Mouse (Mus musculus): ENCODE measurements around the gene Kcnk5. TPM values are rescaled to one million over a fixed set of nuclear protein-coding genes. Genes with fewer than 3 reads are reported as not detected.

Kcnk5 gene
- total and polyA plus RNA-seq, 2 experiments from 2014 or later, result 0.84 to 1.0 TPM

DNA sequence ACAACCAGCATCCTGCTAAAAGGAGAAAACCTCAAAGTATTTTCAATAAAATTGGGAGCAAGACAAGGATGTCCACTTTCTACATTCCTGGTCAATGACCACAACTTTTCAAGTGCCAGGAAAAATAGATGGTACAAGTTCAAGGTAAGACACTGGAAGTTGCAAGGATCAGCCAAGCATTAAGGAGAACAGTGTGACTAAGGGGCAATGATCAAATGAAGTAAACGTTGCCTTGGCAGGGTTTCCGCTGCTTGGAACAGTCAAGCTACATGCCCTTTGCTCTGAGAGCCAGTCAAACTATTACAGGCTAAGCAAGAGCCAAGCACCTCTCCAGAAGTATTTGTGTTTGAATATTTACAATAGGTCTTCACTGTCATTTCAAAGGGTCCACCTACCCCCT lies 8.1 kb upstream of the Kcnk5 start:
- DNase-seq (ENCODE audit: low spot score), result no peak
- Histone ChIP-seq H3K9ac (replicated peaks; ENCODE audit: low read length) (no peak overlapping the region), H3K4me2 (ENCODE audit: low read depth, low read length) (no peak overlapping the region), H3K36me3 (ENCODE audit: insufficient read depth, low read length) (no peaks in the 10 kb centered on the region), H3K27me3 (ENCODE audit: insufficient read depth, low read length) (no peaks in the 10 kb centered on the region), H3K4me3 (ENCODE audit: low read length) (no peak overlapping the region), H3K9me3 (ENCODE audit: low read length) (no peaks in the 10 kb centered on the region), H3K4me1 (ENCODE audit: insufficient read depth, low read length) (no peaks in the 10 kb centered on the region), H3K27ac (no peak overlapping the region)
- no peak for TF ChIP-seq CTCF (IDR thresholded peaks at IDR 0.05; ENCODE audit: low read depth)
- ATAC-seq, result no peak
- 78% methylated on average over 2 of the region's 2 CpGs for WGBS

DNA sequence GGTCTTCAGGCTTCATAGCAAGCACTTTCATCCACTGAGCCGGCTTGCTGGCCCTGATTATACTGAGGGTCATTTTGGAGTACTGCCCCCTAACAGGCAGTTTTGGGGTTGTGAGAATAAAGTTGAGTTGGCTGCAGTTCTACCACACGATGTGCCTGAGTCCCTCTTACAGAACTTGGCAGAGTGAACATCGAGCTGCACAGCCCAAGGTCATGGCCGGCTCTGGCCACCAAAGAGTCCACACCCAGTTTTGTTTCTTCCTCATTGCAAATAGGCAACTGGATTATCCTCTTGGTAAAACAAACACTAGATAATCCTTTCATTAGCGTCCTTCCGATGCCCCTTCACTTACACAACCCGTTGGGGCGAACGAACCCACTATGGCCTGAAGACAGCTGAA lies 3.8 kb upstream of the Kcnk5 start:
- Histone ChIP-seq H3K4me1 (ENCODE audit: insufficient read depth, low read length) (peaks cover 9% of the 10 kb centered on the region; the same call in 1 of the 2 replicates), H3K27ac (no peak overlapping the region), H3K9ac (replicated peaks; ENCODE audit: low read length) (no peak overlapping the region), H3K4me3 (ENCODE audit: low read length) (no peak overlapping the region), H3K36me3 (ENCODE audit: insufficient read depth, low read length) (no peaks in the 10 kb centered on the region), H3K4me2 (ENCODE audit: low read depth, low read length) (no peak overlapping the region), H3K9me3 (ENCODE audit: low read length) (no peaks in the 10 kb centered on the region), H3K27me3 (ENCODE audit: insufficient read depth, low read length) (peaks cover 3% of the 10 kb centered on the region)
- no peak for TF ChIP-seq CTCF (IDR thresholded peaks at IDR 0.05; ENCODE audit: low read depth)
- DNase-seq (ENCODE audit: low spot score) (no peak), ATAC-seq (no peak)
- WGBS, result 82% methylated on average over 9 of the region's 9 CpGs

DNA sequence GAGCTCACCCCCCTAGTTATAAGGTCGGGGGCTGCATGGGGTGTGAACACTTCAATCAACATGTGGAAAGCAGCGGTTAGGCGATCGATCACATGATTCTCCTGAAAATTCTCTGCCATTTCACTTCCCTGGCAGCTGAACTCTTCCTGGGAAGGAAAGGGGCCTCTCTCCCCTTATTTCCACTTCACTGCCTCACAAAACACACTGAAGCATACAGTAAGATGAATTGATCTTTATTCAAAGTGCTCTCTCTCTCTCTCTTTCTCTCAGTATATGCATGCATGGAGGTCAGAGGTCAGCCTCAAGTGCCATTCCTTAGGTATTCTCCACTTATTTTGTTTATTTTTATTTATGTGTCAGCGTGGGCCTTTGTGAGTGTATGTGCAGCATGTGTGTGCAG lies 2.1 kb upstream of the Kcnk5 start:
- H3K27ac ChIP-seq, result no peak overlapping the region
- H3K4me2 ChIP-seq (ENCODE audit: low read depth, low read length), result no peak overlapping the region
- TF ChIP-seq CTCF (IDR thresholded peaks at IDR 0.05; ENCODE audit: low read depth), result no peak
- H3K36me3 ChIP-seq (ENCODE audit: insufficient read depth, low read length), result no peaks in the 10 kb centered on the region
- no peak overlapping the region for H3K4me3 ChIP-seq (ENCODE audit: low read length)
- H3K27me3 ChIP-seq (ENCODE audit: insufficient read depth, low read length), result peaks cover 6% of the 10 kb centered on the region
- ATAC-seq (no peak), DNase-seq (ENCODE audit: low spot score) (no peak)
- peaks cover 9% of the 10 kb centered on the region; the same call in 1 of the 2 replicates for H3K4me1 ChIP-seq (ENCODE audit: insufficient read depth, low read length)
- H3K9me3 ChIP-seq (ENCODE audit: low read length), result no peaks in the 10 kb centered on the region
- 36% methylated on average over 5 of the region's 5 CpGs for WGBS
- H3K9ac ChIP-seq (replicated peaks; ENCODE audit: low read length), result no peak overlapping the region

DNA sequence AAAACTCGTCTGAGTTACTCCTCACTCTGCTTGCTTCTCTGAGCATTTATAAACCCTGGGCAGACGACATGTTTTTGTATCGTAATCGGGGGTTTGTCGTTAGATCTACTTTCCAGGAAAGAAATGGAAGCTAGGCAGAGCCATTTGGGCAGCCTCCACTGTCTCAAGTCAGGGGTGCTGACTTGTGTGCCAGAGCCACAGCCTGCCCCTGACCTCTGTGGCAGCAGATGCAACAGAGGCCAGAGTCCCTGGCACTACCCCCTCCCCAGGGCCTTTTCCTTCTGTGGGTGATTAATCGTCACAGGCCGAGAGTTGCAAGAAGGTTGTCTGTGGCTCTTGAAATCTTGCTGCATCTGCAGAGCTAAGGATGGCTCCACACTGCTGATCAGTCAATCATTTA lies 987 bp upstream of the Kcnk5 start:
- no peak overlapping the region for H3K4me2 ChIP-seq (ENCODE audit: low read depth, low read length)
- peaks cover 6% of the 10 kb centered on the region for H3K27me3 ChIP-seq (ENCODE audit: insufficient read depth, low read length)
- H3K4me3 ChIP-seq (ENCODE audit: low read length), result no peak overlapping the region
- H3K36me3 ChIP-seq (ENCODE audit: insufficient read depth, low read length), result no peaks in the 10 kb centered on the region
- H3K4me1 ChIP-seq (ENCODE audit: insufficient read depth, low read length), result peaks cover 9% of the 10 kb centered on the region; the same call in 1 of the 2 replicates
- DNase-seq (ENCODE audit: low spot score) (no peak), ATAC-seq (no peak)
- H3K9ac ChIP-seq (replicated peaks; ENCODE audit: low read length), result no peak overlapping the region
- TF ChIP-seq CTCF (IDR thresholded peaks at IDR 0.05; ENCODE audit: low read depth), result no peak
- no peak overlapping the region for H3K27ac ChIP-seq
- WGBS, result 68% methylated on average over 7 of the region's 7 CpGs
- no peaks in the 10 kb centered on the region for H3K9me3 ChIP-seq (ENCODE audit: low read length)

DNA sequence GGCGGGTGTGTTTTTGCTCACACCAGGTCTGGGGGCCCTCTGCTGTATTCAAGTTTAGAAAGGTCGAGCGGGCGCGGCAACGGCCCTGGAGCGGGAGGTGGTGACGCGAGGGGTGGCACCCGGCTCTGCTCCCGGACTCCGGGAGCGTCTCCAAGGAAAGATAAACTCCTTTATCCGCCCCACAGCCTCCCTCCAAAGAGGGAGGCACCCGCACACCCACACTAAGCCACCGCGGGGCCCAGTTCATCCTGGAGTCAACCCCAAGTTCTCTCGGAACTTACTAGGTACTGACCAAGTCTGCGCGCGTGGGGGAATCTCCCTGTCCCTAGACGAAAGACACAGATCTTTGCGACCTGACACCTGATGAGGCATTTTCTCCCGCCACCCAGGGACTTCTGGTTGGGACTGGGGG lies 852 bp downstream of the Kcnk5 start:
- peak overlapping the region; percentile 94 for H3K4me2 ChIP-seq (ENCODE audit: low read depth, low read length)
- H3K9me3 ChIP-seq (ENCODE audit: low read length), result no peaks in the 10 kb centered on the region
- no peaks in the 10 kb centered on the region for H3K36me3 ChIP-seq (ENCODE audit: insufficient read depth, low read length)
- no peak overlapping the region for H3K9ac ChIP-seq (replicated peaks; ENCODE audit: low read length)
- peaks cover 6% of the 10 kb centered on the region for H3K27me3 ChIP-seq (ENCODE audit: insufficient read depth, low read length)
- DNase-seq (ENCODE audit: low spot score), result no peak
- ATAC-seq, result no peak
- H3K4me3 ChIP-seq (ENCODE audit: low read length), result peak overlapping the region; percentile 56
- under 1% methylated on average over 24 of the region's 24 CpGs for WGBS
- no peak for TF ChIP-seq CTCF (IDR thresholded peaks at IDR 0.05; ENCODE audit: low read depth)
- H3K27ac ChIP-seq, result no peak overlapping the region
- peaks cover 9% of the 10 kb centered on the region; the same call in 1 of the 2 replicates for H3K4me1 ChIP-seq (ENCODE audit: insufficient read depth, low read length)

DNA sequence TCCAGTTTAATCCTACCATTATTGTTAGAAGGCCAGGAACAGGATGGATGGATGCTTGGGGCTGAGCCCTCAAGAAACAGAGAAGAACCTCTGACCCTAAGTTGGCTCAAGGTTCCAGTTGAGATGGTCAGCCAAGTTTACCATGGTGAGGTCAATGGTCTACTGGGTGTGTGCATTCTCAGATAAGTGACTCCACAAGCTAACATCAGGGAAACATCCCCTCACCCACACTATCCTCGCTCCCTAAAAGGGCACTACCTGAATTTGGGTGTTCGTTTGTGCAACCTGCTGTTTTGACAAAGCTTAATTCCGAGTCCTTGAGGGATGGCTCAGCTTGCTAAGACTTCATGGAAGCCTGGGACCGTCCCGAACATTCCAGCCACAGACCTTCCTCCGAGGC lies 1.3 kb downstream of the Kcnk5 start:
- ATAC-seq (no peak), DNase-seq (ENCODE audit: low spot score) (no peak)
- peak overlapping the region; percentile 94 for H3K4me2 ChIP-seq (ENCODE audit: low read depth, low read length)
- 9% methylated on average over 6 of the region's 6 CpGs for WGBS
- H3K36me3 ChIP-seq (ENCODE audit: insufficient read depth, low read length), result no peaks in the 10 kb centered on the region
- H3K9ac ChIP-seq (replicated peaks; ENCODE audit: low read length), result no peak overlapping the region
- peaks cover 9% of the 10 kb centered on the region; the same call in 1 of the 2 replicates for H3K4me1 ChIP-seq (ENCODE audit: insufficient read depth, low read length)
- TF ChIP-seq CTCF (IDR thresholded peaks at IDR 0.05; ENCODE audit: low read depth), result no peak
- no peaks in the 10 kb centered on the region for H3K9me3 ChIP-seq (ENCODE audit: low read length)
- H3K27ac ChIP-seq, result no peak overlapping the region
- H3K4me3 ChIP-seq (ENCODE audit: low read length), result peak overlapping the region; percentile 56
- peaks cover 6% of the 10 kb centered on the region for H3K27me3 ChIP-seq (ENCODE audit: insufficient read depth, low read length)

DNA sequence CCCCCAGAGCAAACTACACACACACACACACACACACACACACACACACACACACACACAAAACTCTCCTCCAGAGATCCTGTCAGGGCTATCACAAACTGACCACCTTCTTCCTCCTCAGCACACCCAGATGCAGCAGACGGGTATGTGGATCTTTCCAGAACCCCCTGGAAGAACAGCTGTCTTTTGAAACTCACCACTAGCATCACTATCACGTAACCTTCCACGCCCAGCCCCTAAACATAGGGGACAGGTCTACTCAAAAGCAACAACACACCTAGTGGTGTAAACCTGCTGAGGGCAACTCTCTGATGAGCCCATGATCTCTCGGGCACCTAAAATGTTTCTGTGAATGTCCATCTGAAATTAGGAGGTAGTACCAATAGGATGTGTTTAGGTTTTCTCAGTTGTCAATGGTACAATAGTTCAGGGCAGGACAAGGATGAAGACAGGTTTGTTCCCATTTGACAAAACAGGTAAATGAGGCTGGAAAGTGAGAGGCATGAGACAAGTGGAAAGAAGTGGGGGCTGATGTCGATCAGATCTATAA lies 1.8 kb downstream of the Kcnk5 start:
- ATAC-seq, result no peak
- Histone ChIP-seq H3K36me3 (ENCODE audit: insufficient read depth, low read length) (no peaks in the 10 kb centered on the region), H3K4me2 (ENCODE audit: low read depth, low read length) (no peak overlapping the region), H3K4me1 (ENCODE audit: insufficient read depth, low read length) (peaks cover 9% of the 10 kb centered on the region; the same call in 1 of the 2 replicates), H3K9me3 (ENCODE audit: low read length) (no peaks in the 10 kb centered on the region), H3K27me3 (ENCODE audit: insufficient read depth, low read length) (peaks cover 6% of the 10 kb centered on the region), H3K27ac (no peak overlapping the region), H3K9ac (replicated peaks; ENCODE audit: low read length) (no peak overlapping the region), H3K4me3 (ENCODE audit: low read length) (no peak overlapping the region)
- 77% methylated on average over 5 of the region's 5 CpGs for WGBS
- TF ChIP-seq CTCF (IDR thresholded peaks at IDR 0.05; ENCODE audit: low read depth), result no peak
- DNase-seq (ENCODE audit: low spot score), result no peak

All from hindbrain, postnatal 0 days (tissue).